Mouse (Mus musculus) limb, embryonic 13.5 days (tissue): Measurements from ENCODE around the gene Gabbr2. TPM values are rescaled to one million over a fixed set of nuclear protein-coding genes. Genes with fewer than 3 reads are reported as not detected.
A peak's percentile ranks its signal among the peaks of the same experiment; 100 is the strongest.

Source experiments
- ATAC-seq: fragments of 200-750 bp; cut with Nextera tagmentation; 2 replicates; pipeline ENCODE4 v1.8.0; 2017; ENCODE audit warnings: low read depth, moderate number of reproducible peaks, moderate TSS enrichment; ENCODE audit not compliant: low FRiP score
- H3K27ac ChIP-seq: fragments of 300-500 bp; sonication (generic); 2 replicates; pipeline ENCODE4 v1.5.1; 2015; ENCODE audit warnings: inconsistent platforms, mild to moderate bottlenecking, moderate library complexity
- H3K27me3 ChIP-seq: fragments of 300-500 bp; sonication (generic); 2 replicates; pipeline ENCODE4 v1.6.1; 2015; ENCODE audit warnings: mild to moderate bottlenecking, inconsistent platforms
- H3K36me3 ChIP-seq: fragments of 300-500 bp; sonication (generic); 2 replicates; pipeline ENCODE4 v1.6.1; 2015; ENCODE audit warnings: inconsistent platforms, mild to moderate bottlenecking, moderate library complexity
- H3K4me1 ChIP-seq: fragments of 300-500 bp; sonication (generic); 2 replicates; pipeline ENCODE4 v1.6.1; 2015; ENCODE audit warnings: inconsistent platforms
- H3K4me2 ChIP-seq: fragments of 300-500 bp; sonication (generic); replicated peaks from 2 replicates; pipeline ENCODE4 v1.6.1; 2015; ENCODE audit warnings: inconsistent platforms, mild to moderate bottlenecking, moderate library complexity
- H3K4me3 ChIP-seq: fragments of 300-500 bp; sonication (generic); 2 replicates; pipeline ENCODE4 v1.5.1; 2015; ENCODE audit warnings: moderate library complexity, mild to moderate bottlenecking, inconsistent platforms
- H3K9ac ChIP-seq: fragments of 300-500 bp; sonication (generic); 2 replicates; pipeline ENCODE4 v1.6.1; 2015; ENCODE audit warnings: mild to moderate bottlenecking, inconsistent platforms
- H3K9me3 ChIP-seq: fragments of 300-500 bp; sonication (generic); 2 replicates; pipeline ENCODE4 v1.6.1; 2016; ENCODE audit warnings: inconsistent platforms
- WGBS: fragments of 180-500 bp; shearing (Covaris S2); methylation state at CpG from one replicate; pipeline ENCODE4 v1.1.7; 2015; 5-methylcytosine and 5-hydroxymethylcytosine counted together
- polyA plus RNA-seq: library from polyadenylated mRNA; unstranded; fragments of >200 nt; fragmentation: Nextera tagmentation; extraction: Ambion mirVana; gene quantifications from 2 replicates; pipeline ENCODE4 v1.2.1, GENCODE M21; 2015

Gene Gabbr2
- polyA plus RNA-seq, 1 experiment from 2014 or later: 0.11 TPM

DNA sequence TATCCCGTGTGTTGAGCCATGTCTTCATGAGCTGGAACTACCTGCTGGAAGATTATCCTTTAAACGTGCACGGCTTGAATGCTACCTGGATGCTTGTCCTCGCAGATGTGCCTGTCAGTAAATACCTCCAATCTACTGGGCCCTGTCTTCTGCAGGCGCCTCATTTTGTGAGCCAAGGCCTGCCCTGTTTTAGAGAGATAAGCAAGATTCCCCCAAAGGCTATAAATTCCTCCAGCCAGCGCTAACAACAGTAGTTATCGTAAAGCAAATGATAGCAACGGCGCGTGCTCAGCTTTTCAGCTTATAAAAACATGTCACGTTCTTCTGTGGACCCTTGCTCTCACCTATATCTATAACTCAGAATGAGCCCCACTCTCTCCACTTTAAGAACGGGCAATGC, 87.5 kb downstream of the Gabbr2 start:
- Histone ChIP-seq H3K9ac (no peak overlapping the region), H3K9me3 (peaks cover 4% of the 10 kb centered on the region; the same call in 1 of the 2 replicates), H3K36me3 (no peaks in the 10 kb centered on the region), H3K4me2 (no peak overlapping the region), H3K27me3 (no peaks in the 10 kb centered on the region), H3K27ac (no peak overlapping the region), H3K4me3 (no peak overlapping the region), H3K4me1 (0 out of 2 replicates have a peak, but pooled peaks cover 3% of the 10 kb centered on the region)
- no peak for ATAC-seq
- WGBS: 37% methylated on average over 12 of the region's 12 CpGs

DNA sequence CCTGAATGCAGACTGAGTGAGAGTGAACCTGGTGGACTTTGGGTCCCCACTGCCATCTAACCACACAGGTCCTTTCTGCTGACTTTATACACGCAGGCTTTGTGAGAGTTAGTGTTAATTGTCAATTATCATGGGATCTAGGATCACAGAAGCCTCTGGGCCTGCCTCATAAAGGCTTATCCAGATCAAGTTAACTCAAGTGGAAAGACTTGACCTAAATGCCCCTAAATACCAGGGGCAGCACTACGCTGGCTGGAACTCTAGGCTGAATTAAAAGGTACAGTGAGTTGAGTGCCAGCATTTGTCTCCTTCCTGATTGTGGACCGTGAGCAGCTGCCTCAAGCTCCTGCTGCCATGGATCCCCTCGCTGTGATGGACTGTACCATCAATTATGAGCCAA, 93.1 kb downstream of the Gabbr2 start:
- Histone ChIP-seq H3K27me3 (0 out of 2 replicates have a peak, but pooled peaks cover 5% of the 10 kb centered on the region), H3K9me3 (no peaks in the 10 kb centered on the region), H3K36me3 (no peaks in the 10 kb centered on the region), H3K9ac (no peak overlapping the region), H3K27ac (no peak overlapping the region), H3K4me3 (no peak overlapping the region), H3K4me2 (no peak overlapping the region), H3K4me1 (peaks cover 10% of the 10 kb centered on the region; the same call in 1 of the 2 replicates)
- ATAC-seq: no peak
- 68% methylated on average over 4 of the region's 4 CpGs for WGBS

DNA sequence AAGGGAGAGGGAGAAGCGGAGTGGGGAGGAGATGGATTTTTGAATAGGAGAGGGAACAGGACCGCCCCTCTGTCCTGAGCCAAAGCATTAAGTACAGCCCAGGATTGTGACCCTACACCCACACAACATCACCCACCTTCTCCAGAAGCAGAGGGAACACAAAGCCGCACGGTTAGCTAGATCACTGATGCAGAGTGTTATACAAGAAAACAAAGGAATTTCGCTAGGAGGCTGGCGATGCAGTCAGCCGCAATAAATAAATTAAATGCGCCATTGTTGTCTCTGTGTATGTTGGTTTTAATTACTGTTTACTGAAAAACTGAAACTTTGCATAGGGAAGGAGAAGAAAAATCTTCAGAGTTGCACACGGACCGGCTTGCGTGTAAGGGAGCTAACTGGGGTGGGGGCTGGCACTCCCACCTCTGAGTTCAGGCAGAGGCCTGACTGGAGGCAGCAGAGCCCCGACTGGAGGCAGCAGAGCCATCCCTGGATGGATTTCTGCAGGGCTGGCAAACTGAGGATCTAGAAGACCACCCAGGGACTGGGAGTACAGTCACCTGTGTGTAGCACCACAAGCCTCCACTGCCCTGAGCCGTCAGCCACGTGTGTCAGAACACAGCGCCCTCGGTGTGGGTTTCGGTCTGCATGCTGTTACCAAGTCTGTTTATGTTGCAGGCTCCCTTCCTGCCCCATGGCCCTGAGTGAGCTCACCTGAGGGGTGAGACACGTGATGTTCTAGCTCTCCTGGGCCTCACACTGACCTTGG, 93.9 kb downstream of the Gabbr2 start:
- H3K36me3 ChIP-seq: no peaks in the 10 kb centered on the region
- WGBS: 78% methylated on average over 17 of the region's 18 CpGs
- no peak overlapping the region for H3K4me2 ChIP-seq
- 0 out of 2 replicates have a peak, but pooled peaks cover 3% of the 10 kb centered on the region for H3K9me3 ChIP-seq
- no peak overlapping the region for H3K9ac ChIP-seq
- no peak overlapping the region for H3K27ac ChIP-seq
- H3K4me1 ChIP-seq: peaks cover 7% of the 10 kb centered on the region; the same call in 1 of the 2 replicates
- ATAC-seq: no peak
- H3K27me3 ChIP-seq: 0 out of 2 replicates have a peak, but pooled peaks cover 5% of the 10 kb centered on the region
- H3K4me3 ChIP-seq: no peak overlapping the region

DNA sequence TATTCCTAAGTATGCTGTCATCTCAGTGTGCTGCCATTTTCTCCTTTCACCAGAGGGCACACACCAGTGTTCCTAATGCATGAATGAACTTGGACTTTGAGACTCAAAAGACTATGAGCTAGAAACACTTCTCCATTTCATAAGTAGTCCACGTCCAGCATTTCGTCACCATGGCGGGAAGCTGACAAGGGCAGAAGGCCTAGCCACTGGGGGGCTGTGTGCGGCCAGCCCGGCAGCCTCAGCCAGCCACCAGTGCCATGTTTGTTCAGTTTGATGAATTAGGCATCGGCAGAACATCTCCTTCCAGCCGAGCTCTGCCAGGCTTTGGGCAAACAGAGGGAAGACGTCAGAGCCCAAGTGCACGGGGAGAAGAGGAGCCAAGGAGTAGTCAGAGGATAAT, 97.5 kb downstream of the Gabbr2 start:
- Histone ChIP-seq H3K27me3 (0 out of 2 replicates have a peak, but pooled peaks cover 8% of the 10 kb centered on the region), H3K4me3 (no peak overlapping the region), H3K27ac (no peak overlapping the region), H3K36me3 (no peaks in the 10 kb centered on the region), H3K4me2 (no peak overlapping the region), H3K9me3 (0 out of 2 replicates have a peak, but pooled peaks cover 3% of the 10 kb centered on the region), H3K9ac (no peak overlapping the region), H3K4me1 (peaks cover 7% of the 10 kb centered on the region; the same call in 1 of the 2 replicates)
- WGBS: 64% methylated on average over 9 of the region's 9 CpGs
- ATAC-seq: no peak

DNA sequence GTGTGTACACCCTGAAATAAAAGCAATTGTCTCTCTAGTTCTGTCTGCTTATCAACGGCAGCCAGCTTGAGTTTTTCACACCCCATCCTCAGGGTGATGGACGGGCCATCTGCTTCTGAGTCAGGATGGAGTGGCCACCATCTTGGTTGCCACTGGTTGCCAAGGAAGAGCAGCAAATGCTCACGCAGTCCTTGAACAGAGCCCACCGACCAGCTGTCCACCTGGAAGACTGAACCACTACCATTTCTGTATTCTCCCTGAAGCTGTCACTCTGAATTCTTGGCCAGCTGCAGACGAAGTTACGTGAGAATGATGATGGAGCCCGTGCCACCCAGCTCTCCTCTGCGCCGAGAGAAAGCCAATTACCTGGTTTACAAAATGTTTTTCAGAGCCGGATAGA, 102.5 kb downstream of the Gabbr2 start:
- Histone ChIP-seq H3K27me3 (0 out of 2 replicates have a peak, but pooled peaks cover 3% of the 10 kb centered on the region), H3K27ac (no peak overlapping the region), H3K36me3 (no peaks in the 10 kb centered on the region), H3K4me1 (peaks cover 5% of the 10 kb centered on the region; the same call in 1 of the 2 replicates), H3K4me2 (no peak overlapping the region), H3K9ac (no peak overlapping the region), H3K4me3 (no peak overlapping the region), H3K9me3 (0 out of 2 replicates have a peak, but pooled peaks cover 3% of the 10 kb centered on the region)
- no peak for ATAC-seq
- WGBS: 74% methylated on average over 10 of the region's 10 CpGs

- Histone ChIP-seq H3K9ac (no peak overlapping the region), H3K4me2 (no peak overlapping the region), H3K27ac (no peak overlapping the region), H3K4me1 (peaks cover 31% of the 10 kb centered on the region), H3K27me3 (no peaks in the 10 kb centered on the region), H3K36me3 (no peaks in the 10 kb centered on the region), H3K9me3 (no peaks in the 10 kb centered on the region), H3K4me3 (no peak overlapping the region)
- 81% methylated on average over 20 of the region's 20 CpGs for WGBS
- ATAC-seq: no peak
Observed at GRCm38 (mm10) chr4:46885627-46886383, 105.9 kb downstream of the Gabbr2 start.

DNA sequence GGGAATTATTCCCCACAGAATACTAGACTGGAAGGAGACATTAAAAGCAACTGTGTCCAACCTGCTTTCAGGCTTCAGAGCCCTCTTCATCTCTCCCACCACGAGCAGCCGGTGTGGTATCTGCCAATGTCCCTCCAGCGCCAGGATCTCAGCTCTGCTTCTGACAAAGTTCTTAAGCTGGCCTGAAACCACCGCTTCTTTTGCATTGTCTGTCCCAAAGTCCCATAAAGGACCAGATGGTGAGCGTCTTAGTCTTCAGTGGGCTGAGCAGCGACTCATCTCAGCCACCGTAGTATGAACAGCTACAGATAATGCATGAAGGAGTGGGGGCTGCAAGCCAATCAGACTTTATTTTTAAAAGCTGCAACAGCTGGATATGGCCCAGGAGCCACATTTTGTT, 107.5 kb downstream of the Gabbr2 start:
- Histone ChIP-seq H3K27me3 (no peaks in the 10 kb centered on the region), H3K9ac (no peak overlapping the region), H3K36me3 (no peaks in the 10 kb centered on the region), H3K4me3 (no peak overlapping the region), H3K9me3 (no peaks in the 10 kb centered on the region), H3K4me2 (no peak overlapping the region), H3K4me1 (peaks cover 40% of the 10 kb centered on the region), H3K27ac (no peak overlapping the region)
- ATAC-seq: no peak
- 77% methylated on average over 7 of the region's 7 CpGs for WGBS

- H3K27ac ChIP-seq: no peak overlapping the region
- peaks cover 40% of the 10 kb centered on the region for H3K4me1 ChIP-seq
- H3K27me3 ChIP-seq: no peaks in the 10 kb centered on the region
- no peaks in the 10 kb centered on the region for H3K9me3 ChIP-seq
- no peak overlapping the region for H3K4me2 ChIP-seq
- H3K36me3 ChIP-seq: no peaks in the 10 kb centered on the region
- no peak overlapping the region for H3K9ac ChIP-seq
- WGBS: 62% methylated on average over 9 of the region's 9 CpGs
- H3K4me3 ChIP-seq: no peak overlapping the region
- ATAC-seq: 0 out of 2 replicates have a peak, but pooled peaks have one; percentile 15
Observed at GRCm38 (mm10) chr4:46883546-46883945, 108.1 kb downstream of the Gabbr2 start.

DNA sequence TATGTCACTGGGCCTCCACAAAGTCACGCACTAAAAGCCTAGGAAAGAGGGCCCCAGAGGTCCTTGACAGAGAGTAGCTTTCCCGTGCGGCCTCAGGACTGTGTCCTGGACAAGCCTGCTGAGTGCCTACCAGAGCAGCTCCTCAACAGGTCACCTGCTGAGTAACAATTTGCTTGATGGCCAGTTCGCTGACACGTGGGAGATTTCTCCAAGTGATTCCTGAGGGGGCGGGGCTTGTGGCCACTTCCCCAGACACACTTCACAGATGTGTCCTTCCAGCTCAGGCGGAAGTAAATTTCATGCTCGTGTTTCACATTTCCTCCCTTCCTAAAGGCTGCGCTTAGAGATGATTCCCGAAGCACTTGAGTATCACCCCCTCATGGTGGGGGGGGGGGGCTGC, 108.6 kb downstream of the Gabbr2 start:
- no peak overlapping the region for H3K4me3 ChIP-seq
- H3K9ac ChIP-seq: no peak overlapping the region
- 41% methylated on average over 10 of the region's 10 CpGs for WGBS
- H3K4me2 ChIP-seq: no peak overlapping the region
- no peak overlapping the region for H3K27ac ChIP-seq
- H3K27me3 ChIP-seq: no peaks in the 10 kb centered on the region
- peaks cover 40% of the 10 kb centered on the region for H3K4me1 ChIP-seq
- no peaks in the 10 kb centered on the region for H3K9me3 ChIP-seq
- ATAC-seq: no peak
- H3K36me3 ChIP-seq: no peaks in the 10 kb centered on the region

DNA sequence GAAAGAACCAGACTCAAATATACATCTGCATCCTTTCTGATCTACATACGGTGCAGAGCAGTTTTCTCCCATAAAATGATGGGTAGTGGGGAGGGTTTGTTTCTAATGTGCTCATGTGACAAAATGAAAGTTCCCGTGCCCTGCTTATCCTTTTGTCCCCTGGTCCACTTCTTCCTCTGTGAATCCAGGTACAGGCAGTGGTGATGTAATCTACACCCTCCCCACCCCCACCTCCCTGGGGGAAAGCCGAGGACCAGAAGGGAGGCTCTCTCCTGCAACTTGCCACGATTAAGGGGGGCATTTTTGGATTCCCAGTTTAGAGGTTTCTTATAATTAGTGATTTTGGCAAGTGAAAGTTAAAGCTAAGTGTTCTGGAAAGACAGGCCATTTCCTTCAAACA, 110.4 kb downstream of the Gabbr2 start:
- no peak for ATAC-seq
- Histone ChIP-seq H3K4me3 (no peak overlapping the region), H3K4me1 (peaks cover 40% of the 10 kb centered on the region), H3K9ac (no peak overlapping the region), H3K9me3 (no peaks in the 10 kb centered on the region), H3K36me3 (no peaks in the 10 kb centered on the region), H3K27ac (no peak overlapping the region), H3K27me3 (no peaks in the 10 kb centered on the region), H3K4me2 (peak overlapping the region; percentile 32)
- 19% methylated on average over 4 of the region's 4 CpGs for WGBS

DNA sequence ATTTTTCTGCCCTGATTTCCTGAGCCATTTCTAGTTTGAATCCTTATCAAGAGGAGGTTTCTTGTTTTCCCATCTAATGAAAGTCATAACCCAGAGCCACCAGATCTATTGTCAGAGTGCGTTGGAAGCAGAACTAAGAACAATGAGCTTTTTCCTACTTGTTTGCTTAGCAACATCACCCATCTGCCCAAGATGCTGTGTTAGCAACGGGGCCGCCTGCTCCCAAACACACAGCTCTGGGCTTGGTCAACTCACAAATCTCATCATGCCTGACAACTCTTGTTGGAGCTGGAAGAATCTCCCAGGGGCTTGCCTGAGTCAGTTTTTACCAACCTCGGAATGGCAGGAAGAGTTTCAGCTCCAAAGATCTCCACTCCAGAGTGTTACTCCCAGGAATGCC, 111.7 kb downstream of the Gabbr2 start:
- Histone ChIP-seq H3K27me3 (no peaks in the 10 kb centered on the region), H3K4me3 (no peak overlapping the region), H3K9ac (no peak overlapping the region), H3K27ac (no peak overlapping the region), H3K36me3 (no peaks in the 10 kb centered on the region), H3K9me3 (no peaks in the 10 kb centered on the region), H3K4me2 (no peak overlapping the region), H3K4me1 (peaks cover 40% of the 10 kb centered on the region)
- WGBS: 59% methylated on average over 4 of the region's 4 CpGs
- ATAC-seq: no peak

DNA sequence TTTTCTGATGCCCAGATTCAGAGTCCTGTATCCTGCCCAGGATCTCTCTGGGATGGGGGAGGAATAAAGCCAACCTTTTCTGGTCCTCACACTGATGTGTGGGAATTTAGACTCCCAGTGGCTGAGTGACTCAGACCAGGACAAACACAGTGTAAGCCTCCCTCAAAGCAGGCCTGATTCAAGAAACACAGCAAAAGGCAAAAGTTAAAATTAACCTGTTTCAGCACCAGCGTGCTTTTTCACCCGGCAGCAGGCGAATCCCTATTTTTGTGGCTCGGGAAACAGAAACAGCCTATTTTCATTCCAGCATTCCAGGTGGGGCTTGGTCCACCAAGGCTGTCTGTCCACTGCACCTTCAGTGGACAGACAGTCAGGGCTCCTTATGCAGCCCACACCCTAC, 118.9 kb downstream of the Gabbr2 start:
- no peak for ATAC-seq
- Histone ChIP-seq H3K27me3 (peaks cover 8% of the 10 kb centered on the region), H3K4me1 (peaks cover 4% of the 10 kb centered on the region; the same call in 1 of the 2 replicates), H3K4me2 (no peak overlapping the region), H3K27ac (no peak overlapping the region), H3K36me3 (no peaks in the 10 kb centered on the region), H3K4me3 (no peak overlapping the region), H3K9me3 (no peaks in the 10 kb centered on the region), H3K9ac (no peak overlapping the region)
- 84% methylated on average over 4 of the region's 4 CpGs for WGBS
